Mouse (Mus musculus): ENCODE results near the gene Kdelc1. TPM values are rescaled to one million over a fixed set of nuclear protein-coding genes. Genes with fewer than 3 reads are reported as not detected.

Gene Kdelc1
- polyA plus RNA-seq, 1 experiment from 2014 or later = 84.1 TPM

- Histone ChIP-seq H3K4me3 (ENCODE audit: low read depth, low read length) (peak overlapping the region; percentile 86), H3K36me3 (ENCODE audit: control insufficient read depth, insufficient read depth, low read length) (peaks cover 5% of the 10 kb centered on the region; the same call in 1 of the 2 replicates), H3K4me2 (ENCODE audit: low read depth, severe bottlenecking) (peak overlapping the region; percentile 60), H3K9me3 (ENCODE audit: control insufficient read depth, low read length) (no peaks in the 10 kb centered on the region), H3K9ac (ENCODE audit: low read length) (peak overlapping the region; percentile 9; the same call in 1 of the 2 replicates), H3K27ac (replicated peaks; ENCODE audit: low read depth, low read length) (no peak overlapping the region), H3K4me1 (ENCODE audit: control insufficient read depth, insufficient read depth, low read length) (no peaks in the 10 kb centered on the region), H3K27me3 (ENCODE audit: control insufficient read depth, insufficient read depth, low read length) (no peaks in the 10 kb centered on the region)
- 18% methylated on average over 5 of the region's 5 CpGs for WGBS
- ATAC-seq (ENCODE audit: insufficient number of reproducible peaks, low FRiP score, low TSS enrichment, low read depth) = no peak
- DNase-seq (ENCODE audit: low spot score) = peak; percentile 25
These were observed 15.7 kb downstream of the Kdelc1 start for GRCm38 (mm10) chr1:44102939-44103338.

DNA sequence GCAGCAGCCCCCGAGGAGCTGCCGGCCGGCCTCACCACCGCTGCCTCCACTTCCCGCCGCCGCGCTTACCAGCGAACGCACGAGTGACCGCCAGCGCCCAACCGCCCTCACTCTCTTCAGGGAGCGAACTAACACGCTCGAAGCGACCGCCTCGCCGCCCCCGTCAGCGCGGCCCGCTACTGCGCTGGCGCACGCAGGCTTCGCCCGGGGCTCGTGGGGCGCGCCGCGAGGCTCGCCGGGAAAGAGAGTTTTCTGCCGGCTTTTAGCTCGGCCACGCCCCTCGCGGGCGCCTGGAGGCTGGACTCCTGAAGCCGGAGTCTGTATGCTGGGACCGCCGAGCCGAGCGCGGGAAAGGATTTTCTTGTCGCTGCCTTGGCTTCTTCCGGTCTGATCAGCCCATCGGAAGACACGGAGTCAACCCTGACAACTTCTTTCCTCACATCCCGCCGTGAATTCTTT is 16.3 kb downstream of the Kdelc1 start, which contains the start of gene Tex30:
Tex30 (minus strand) TSS at position 183 of the 459 bp plus-strand sequence.
- WGBS = under 1% methylated on average over 55 of the region's 55 CpGs

GRCm38 (mm10) chr1:44101448-44102225 is 17.0 kb downstream of the Kdelc1 start:
- no peaks in the 10 kb centered on the region for H3K27me3 ChIP-seq (ENCODE audit: control insufficient read depth, insufficient read depth, low read length)
- peaks cover 5% of the 10 kb centered on the region; the same call in 1 of the 2 replicates for H3K36me3 ChIP-seq (ENCODE audit: control insufficient read depth, insufficient read depth, low read length)
- peak; percentile 81 for ATAC-seq (ENCODE audit: insufficient number of reproducible peaks, low FRiP score, low TSS enrichment, low read depth)
- WGBS = under 1% methylated on average over 55 of the region's 55 CpGs
- H3K27ac ChIP-seq (replicated peaks; ENCODE audit: low read depth, low read length) = peak overlapping the region; percentile 71
- DNase-seq (ENCODE audit: low spot score) = no peak
- peak overlapping the region; percentile 73 for H3K9ac ChIP-seq (ENCODE audit: low read length)
- H3K4me3 ChIP-seq (ENCODE audit: low read depth, low read length) = peak overlapping the region; percentile 86
- peak overlapping the region; percentile 60 for H3K4me2 ChIP-seq (ENCODE audit: low read depth, severe bottlenecking)
- H3K9me3 ChIP-seq (ENCODE audit: control insufficient read depth, low read length) = no peaks in the 10 kb centered on the region
- H3K4me1 ChIP-seq (ENCODE audit: control insufficient read depth, insufficient read depth, low read length) = no peaks in the 10 kb centered on the region

More for the DNA sequence above, 16.3 kb downstream of the Kdelc1 start, which contains the start of gene Tex30:
- Histone ChIP-seq H3K4me1 (ENCODE audit: control insufficient read depth, insufficient read depth, low read length) (no peaks in the 10 kb centered on the region), H3K9ac (ENCODE audit: low read length) (peak within 1 kb of the TSS; percentile 73), H3K27me3 (ENCODE audit: control insufficient read depth, insufficient read depth, low read length) (no peaks in the 10 kb centered on the region), H3K4me3 (ENCODE audit: low read depth, low read length) (peak within 1 kb of the TSS; percentile 86), H3K27ac (replicated peaks; ENCODE audit: low read depth, low read length) (peak within 1 kb of the TSS; percentile 71), H3K9me3 (ENCODE audit: control insufficient read depth, low read length) (no peaks in the 10 kb centered on the region), H3K4me2 (ENCODE audit: low read depth, severe bottlenecking) (peak within 1 kb of the TSS; percentile 60), H3K36me3 (ENCODE audit: control insufficient read depth, insufficient read depth, low read length) (peaks cover 5% of the 10 kb centered on the region; the same call in 1 of the 2 replicates)
- DNase-seq (ENCODE audit: low spot score) = peak; percentile 96
- ATAC-seq (ENCODE audit: insufficient number of reproducible peaks, low FRiP score, low TSS enrichment, low read depth) = peak; percentile 95

DNA sequence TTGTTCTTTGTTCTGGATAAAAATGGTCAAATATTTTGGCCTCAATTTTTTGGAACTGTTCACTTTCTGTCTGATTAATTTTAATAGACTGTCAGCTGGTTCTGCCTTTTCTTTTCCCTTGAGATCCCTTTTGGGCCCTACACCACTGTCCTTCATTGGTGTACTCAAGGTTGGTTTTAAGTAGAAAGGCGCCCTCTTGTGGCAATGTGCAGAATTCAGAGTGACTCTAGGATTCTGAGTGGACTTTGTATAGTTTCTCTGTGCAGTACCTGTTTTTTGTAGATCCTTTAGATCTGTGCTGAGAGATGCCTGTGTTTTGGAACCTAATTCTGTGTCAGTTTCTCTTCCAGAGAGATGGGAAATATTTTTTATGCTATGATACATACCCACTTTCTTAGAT is 54.0 kb downstream of the Kdelc1 start:
- no peak overlapping the region for H3K9ac ChIP-seq (ENCODE audit: low read length)
- H3K4me2 ChIP-seq (ENCODE audit: low read depth, severe bottlenecking) = no peak overlapping the region
- no peak overlapping the region for H3K27ac ChIP-seq (replicated peaks; ENCODE audit: low read depth, low read length)
- H3K27me3 ChIP-seq (ENCODE audit: control insufficient read depth, insufficient read depth, low read length) = no peaks in the 10 kb centered on the region
- H3K9me3 ChIP-seq (ENCODE audit: control insufficient read depth, low read length) = no peaks in the 10 kb centered on the region
- ATAC-seq (ENCODE audit: insufficient number of reproducible peaks, low FRiP score, low TSS enrichment, low read depth) (no peak), DNase-seq (ENCODE audit: low spot score) (peak; percentile 34)
- H3K36me3 ChIP-seq (ENCODE audit: control insufficient read depth, insufficient read depth, low read length) = no peaks in the 10 kb centered on the region
- no peak overlapping the region for H3K4me3 ChIP-seq (ENCODE audit: low read depth, low read length)
- WGBS = 0% methylated on average over 1 of the region's 1 CpGs
- no peaks in the 10 kb centered on the region for H3K4me1 ChIP-seq (ENCODE audit: control insufficient read depth, insufficient read depth, low read length)

GRCm38 (mm10) chr1:44063439-44063838 is 55.2 kb downstream of the Kdelc1 start:
- WGBS = 97% methylated on average over 6 of the region's 6 CpGs
- DNase-seq (ENCODE audit: low spot score) (no peak), ATAC-seq (ENCODE audit: insufficient number of reproducible peaks, low FRiP score, low TSS enrichment, low read depth) (no peak)
- Histone ChIP-seq H3K27me3 (ENCODE audit: control insufficient read depth, insufficient read depth, low read length) (no peaks in the 10 kb centered on the region), H3K4me3 (ENCODE audit: low read depth, low read length) (no peak overlapping the region), H3K36me3 (ENCODE audit: control insufficient read depth, insufficient read depth, low read length) (no peaks in the 10 kb centered on the region), H3K27ac (replicated peaks; ENCODE audit: low read depth, low read length) (no peak overlapping the region), H3K4me2 (ENCODE audit: low read depth, severe bottlenecking) (no peak overlapping the region), H3K9ac (ENCODE audit: low read length) (no peak overlapping the region), H3K4me1 (ENCODE audit: control insufficient read depth, insufficient read depth, low read length) (no peaks in the 10 kb centered on the region), H3K9me3 (ENCODE audit: control insufficient read depth, low read length) (no peaks in the 10 kb centered on the region)

DNA sequence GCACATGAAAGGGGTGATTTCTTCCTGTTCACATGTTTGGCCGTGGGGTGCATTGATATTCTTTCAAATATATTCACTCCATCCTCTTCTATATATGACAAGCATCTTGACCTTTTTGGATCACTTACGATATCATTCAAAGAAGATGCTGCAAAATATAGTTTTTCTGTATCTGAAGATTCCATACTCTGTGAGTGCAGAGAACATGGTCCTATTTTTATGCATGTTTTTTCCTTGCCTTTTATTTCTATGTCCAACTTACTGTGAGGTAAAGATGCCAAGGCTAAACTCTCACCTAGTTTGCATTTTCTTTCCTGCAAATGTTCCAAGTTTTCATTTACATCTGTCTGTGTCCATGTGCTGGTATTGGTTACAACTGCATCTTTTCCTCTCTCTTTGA is 56.8 kb downstream of the Kdelc1 start, which contains the start of gene Gm8251:
Gm8251 (minus strand) TSS at position 101 of the 400 bp plus-strand sequence.
- no peak within 1 kb of the TSS for H3K27ac ChIP-seq (replicated peaks; ENCODE audit: low read depth, low read length)
- no peaks in the 10 kb centered on the region for H3K36me3 ChIP-seq (ENCODE audit: control insufficient read depth, insufficient read depth, low read length)
- no peaks in the 10 kb centered on the region for H3K4me1 ChIP-seq (ENCODE audit: control insufficient read depth, insufficient read depth, low read length)
- H3K9ac ChIP-seq (ENCODE audit: low read length) = no peak within 1 kb of the TSS
- no peak for DNase-seq (ENCODE audit: low spot score)
- ATAC-seq (ENCODE audit: insufficient number of reproducible peaks, low FRiP score, low TSS enrichment, low read depth) = no peak
- 92% methylated on average over 2 of the region's 2 CpGs for WGBS
- no peak within 1 kb of the TSS for H3K4me3 ChIP-seq (ENCODE audit: low read depth, low read length)
- H3K9me3 ChIP-seq (ENCODE audit: control insufficient read depth, low read length) = no peaks in the 10 kb centered on the region
- no peaks in the 10 kb centered on the region for H3K27me3 ChIP-seq (ENCODE audit: control insufficient read depth, insufficient read depth, low read length)
- no peak within 1 kb of the TSS for H3K4me2 ChIP-seq (ENCODE audit: low read depth, severe bottlenecking)

DNA sequence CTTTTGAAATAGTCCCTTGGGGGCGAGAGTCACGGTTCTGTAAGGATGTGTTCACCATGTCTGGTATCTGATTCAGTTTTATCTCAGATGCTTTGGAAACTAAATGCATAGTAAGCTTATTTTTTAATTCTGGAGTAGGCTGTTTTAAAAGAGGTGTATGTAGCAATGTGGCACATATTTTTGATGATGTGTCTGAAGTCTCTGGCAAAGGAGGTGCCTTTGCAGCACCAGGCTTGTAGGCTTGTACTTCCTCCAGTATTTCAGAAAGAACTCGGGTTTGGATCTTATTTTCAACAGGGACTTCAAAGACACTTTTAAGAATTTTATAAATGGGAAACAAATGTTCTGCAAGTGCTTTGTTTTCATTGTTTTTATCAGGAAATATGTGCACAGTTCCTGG is 60.8 kb downstream of the Kdelc1 start:
- DNase-seq (ENCODE audit: low spot score) (no peak), ATAC-seq (ENCODE audit: insufficient number of reproducible peaks, low FRiP score, low TSS enrichment, low read depth) (no peak)
- 79% methylated on average over 3 of the region's 3 CpGs for WGBS
- Histone ChIP-seq H3K4me3 (ENCODE audit: low read depth, low read length) (no peak overlapping the region), H3K4me1 (ENCODE audit: control insufficient read depth, insufficient read depth, low read length) (no peaks in the 10 kb centered on the region), H3K27me3 (ENCODE audit: control insufficient read depth, insufficient read depth, low read length) (no peaks in the 10 kb centered on the region), H3K9me3 (ENCODE audit: control insufficient read depth, low read length) (no peaks in the 10 kb centered on the region), H3K9ac (ENCODE audit: low read length) (no peak overlapping the region), H3K36me3 (ENCODE audit: control insufficient read depth, insufficient read depth, low read length) (no peaks in the 10 kb centered on the region), H3K4me2 (ENCODE audit: low read depth, severe bottlenecking) (no peak overlapping the region), H3K27ac (replicated peaks; ENCODE audit: low read depth, low read length) (no peak overlapping the region)

Measured in limb, embryonic 11.5 days (tissue).